Mouse (Mus musculus) heart, adult 8-10 months (tissue): Measurements from ENCODE around the gene Zbtb5. TPM values are rescaled to one million over a fixed set of nuclear protein-coding genes. Genes with fewer than 3 reads are reported as not detected.
A peak's percentile ranks its signal among the peaks of the same experiment; 100 is the strongest.
"Not testable (repeated sequence)": the region's sequence is repeated elsewhere in the genome, so short reads cannot be mapped to it uniquely, and the experiment has no call there.

ENCODE experiments used
- DNase-seq: peaks from one replicate; pipeline ENCODE4 v3.0.0; 2022; ENCODE audit warnings: low spot score
- total RNA-seq, 4 experiments: library from RNA; stranded (reverse); gene quantifications; 2 replicates each; pipeline ENCODE4 v1.2.4; 2022

Gene Zbtb5
- total RNA-seq, 4 experiments from 2014 or later, result 3.8 to 5.2 (median 4.6) TPM

DNA sequence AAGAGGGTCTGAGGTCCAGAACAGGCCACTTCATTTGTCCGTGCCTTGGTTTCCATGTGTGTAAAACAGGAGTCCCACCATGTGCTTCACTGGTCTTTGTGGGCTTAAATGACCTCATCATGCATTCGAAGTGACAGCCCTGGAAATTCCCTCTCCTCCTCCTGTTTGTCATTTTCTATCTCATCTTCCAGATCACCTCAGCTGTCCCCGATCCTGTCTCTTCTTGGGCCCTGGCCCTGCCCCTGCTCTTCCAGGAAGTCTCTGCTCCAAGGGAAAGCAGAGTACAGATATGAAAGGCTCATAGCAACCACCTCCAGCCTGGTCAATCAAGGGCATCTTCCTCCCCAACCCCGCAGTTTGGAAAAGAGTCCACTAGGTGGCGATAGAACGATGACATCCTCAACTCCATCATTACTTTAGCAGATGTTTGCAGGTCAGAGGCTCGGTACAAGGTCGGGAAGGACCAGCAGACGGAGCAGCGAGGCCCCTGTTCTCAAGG lies 41.6 kb downstream of the Zbtb5 start:
- DNase-seq, result peak; percentile 46

DNA sequence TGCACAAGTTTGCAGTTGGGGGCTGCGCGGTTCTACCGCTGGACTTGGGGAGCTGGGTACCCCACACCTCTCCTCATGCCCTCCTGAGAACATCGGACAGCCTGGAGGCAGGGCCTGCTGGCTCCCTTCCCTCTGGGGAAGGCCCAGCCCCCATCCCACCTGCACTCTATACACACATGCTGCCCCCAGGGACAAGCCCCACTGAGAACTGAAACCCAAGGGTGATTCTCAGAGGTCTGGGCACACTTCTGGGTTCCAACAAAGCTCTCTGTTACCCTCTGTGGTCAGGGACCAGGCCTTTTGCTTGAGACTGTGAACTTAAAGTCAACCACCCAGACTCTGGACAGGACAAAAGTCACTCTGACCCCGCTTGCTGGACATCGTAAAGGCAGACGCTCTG lies 42.2 kb downstream of the Zbtb5 start:
- no peak for DNase-seq

DNA sequence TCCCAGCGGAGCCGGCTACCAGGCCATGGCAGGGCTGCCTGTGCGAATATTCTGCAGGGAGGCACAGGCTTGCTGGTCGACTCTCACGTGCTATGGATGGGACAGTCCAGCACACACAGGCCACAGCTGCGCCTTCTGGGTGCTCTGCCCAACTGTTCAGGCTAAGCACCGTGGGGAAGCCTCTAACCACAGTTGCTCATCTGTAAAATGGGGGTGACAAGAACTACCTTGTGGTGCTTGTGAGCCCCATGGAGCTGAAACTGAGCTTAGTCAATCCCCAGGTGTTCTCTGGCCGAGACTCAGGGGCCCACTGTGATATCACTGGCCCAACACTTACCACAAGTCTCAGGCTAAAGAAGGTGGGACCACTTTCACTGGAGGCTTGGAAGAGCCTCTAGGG lies 44.8 kb downstream of the Zbtb5 start:
- no peak for DNase-seq

DNA sequence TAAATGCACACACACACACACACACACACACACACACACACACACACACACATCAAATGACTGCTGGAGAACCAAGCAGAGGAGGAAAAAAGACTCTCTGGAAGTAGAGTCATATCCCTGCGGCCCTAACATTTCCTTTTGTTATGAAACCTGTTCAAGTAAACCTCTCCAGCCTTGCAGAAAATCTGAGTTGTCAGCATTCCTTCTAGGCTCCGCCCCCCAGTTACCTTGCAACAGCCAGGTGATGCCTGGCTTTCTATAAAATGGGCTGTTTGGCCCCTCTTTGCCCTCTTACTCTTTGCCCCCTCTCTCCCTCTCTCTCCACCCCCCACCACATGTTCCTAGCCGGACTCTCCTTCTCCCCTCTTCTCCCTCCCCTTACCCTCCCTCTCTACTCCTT lies 46.5 kb downstream of the Zbtb5 start:
- no peak for DNase-seq

DNA sequence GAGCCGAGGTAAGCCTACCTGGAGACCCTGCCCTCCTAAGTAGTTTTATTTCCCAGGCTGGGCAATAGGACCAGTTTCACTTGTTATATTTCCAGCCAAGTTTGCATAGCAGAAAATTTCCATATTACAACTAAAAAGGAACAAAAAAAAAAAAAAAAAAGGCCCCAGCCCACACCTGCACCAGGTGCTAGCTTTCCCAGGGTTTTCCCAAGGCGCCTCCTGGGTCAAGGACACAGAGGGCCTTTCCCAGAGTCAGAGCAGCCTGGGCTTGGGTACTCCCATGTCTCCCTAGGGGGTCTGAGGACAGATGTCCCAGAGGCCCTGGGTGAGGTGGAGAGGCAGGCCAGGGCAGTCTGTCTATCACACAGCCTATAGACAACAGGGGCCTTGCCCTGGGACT lies 47.0 kb downstream of the Zbtb5 start:
- no peak for DNase-seq

DNA sequence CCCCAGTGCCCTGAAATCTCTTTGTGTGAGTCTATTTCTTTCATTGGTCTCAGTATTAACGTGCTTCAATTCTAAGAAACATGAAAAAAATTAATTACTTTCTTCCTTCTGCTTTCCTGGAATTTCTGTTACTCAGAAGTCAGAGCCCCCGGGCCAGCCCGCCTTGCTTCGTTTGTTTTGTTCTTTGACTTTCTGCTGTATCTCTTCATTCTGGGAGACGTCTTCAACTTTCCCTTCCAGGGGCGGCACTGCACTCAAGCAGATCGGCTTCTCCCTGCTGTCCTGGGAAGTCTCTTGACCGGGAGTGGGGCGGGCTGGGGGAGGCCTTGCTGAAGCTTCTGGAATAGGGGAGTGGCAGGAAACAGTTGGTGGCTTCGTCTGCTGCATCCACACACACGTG lies 49.1 kb downstream of the Zbtb5 start:
- no peak for DNase-seq

DNA sequence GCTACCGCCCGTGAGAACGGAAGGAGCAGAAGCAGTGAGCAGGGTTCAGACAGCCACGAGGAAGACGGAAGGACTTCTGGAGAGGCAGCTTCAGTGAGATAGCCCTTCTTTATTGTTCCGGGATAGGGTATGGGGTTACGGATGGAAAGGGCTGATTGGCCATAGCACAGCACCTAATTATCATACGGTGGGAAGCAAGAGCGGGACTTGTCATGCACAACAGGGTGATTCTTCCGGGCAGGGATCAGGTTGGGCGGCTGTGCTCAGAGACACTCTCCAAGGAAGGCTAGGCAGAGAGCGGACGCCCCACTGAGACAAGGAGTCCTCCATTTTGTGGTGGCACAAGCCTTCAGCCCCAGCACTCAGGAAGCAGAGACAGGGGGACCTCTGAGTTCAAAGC lies 53.0 kb downstream of the Zbtb5 start:
- DNase-seq, result no peak

DNA sequence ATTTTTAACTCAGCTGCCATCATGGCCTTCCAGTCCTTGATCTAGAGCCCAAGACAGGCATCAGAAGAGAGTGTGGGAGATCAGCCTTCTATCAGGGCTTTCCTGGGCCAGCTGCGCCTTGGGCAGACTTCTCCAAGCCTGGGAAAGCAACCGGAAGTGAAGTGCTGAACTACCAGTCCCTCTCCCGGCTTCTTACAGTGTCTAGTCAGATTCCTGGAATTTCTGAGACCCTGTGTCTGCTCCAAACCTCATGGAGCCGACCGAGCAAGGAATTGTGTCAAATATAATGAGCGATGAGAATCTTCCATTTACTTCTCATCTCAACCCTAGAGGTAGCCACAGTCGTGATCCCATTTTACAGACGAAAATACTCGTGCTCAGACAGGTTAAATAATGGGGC lies 53.4 kb downstream of the Zbtb5 start:
- DNase-seq, result no peak

DNA sequence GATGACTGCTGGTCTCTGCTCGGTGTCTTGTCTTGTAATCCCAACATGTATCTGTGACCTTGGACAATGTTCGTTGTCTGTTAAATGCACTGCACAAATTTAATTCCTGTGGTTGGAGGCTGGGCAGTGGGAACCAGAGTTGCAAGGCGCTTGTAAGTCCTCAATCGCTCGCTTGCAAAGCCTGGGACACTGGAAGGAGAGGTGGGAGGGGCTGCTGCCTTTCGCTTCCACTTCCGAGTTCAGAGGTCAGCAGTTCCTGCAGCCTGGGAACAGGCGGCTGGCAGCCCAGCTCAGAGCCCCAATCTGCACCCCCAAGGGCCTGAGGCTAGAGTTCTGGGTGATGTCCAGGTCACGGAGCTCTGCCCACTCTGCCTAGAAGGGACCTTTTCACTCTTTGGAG lies 59.2 kb downstream of the Zbtb5 start:
- DNase-seq, result no peak

DNA sequence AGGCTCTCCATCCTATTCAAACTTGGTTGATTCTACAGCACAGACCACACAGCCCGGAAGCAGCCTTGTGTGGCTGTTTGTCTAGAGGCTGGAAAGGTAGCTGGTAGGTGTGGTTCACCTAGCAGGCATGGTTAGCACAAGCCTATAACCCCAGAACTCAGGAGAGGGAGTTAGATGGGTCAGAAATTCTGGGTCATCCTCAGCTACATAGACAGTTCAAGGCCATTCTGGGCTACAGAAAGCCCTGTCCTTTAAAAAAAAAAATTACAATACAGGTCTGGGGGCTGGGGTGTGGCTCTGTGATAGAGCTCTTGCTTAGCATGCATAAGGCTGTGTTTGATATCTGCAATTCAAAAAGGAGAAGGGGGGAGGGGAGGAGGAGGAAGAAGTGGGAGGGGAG lies 63.9 kb downstream of the Zbtb5 start:
- no peak for DNase-seq

DNA sequence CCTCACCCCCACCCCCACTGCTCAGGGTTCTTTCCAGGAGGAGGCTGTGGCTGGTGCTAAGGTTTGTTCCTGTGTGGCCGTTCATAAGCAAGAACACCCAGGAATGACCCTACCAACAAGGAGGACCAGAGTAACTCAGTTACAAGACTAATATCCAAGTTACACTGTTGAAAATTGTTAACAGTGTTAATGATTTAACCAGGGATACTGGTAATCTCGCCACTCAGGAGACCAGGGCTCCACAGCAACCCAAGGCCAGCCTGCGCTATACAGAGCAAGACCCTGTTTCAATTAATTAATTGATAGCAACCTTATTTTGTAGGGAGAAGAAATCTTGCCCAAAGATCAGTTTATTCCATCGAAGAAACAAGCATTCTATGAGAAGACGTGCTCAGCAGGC lies 64.7 kb downstream of the Zbtb5 start:
- DNase-seq, result no peak

DNA sequence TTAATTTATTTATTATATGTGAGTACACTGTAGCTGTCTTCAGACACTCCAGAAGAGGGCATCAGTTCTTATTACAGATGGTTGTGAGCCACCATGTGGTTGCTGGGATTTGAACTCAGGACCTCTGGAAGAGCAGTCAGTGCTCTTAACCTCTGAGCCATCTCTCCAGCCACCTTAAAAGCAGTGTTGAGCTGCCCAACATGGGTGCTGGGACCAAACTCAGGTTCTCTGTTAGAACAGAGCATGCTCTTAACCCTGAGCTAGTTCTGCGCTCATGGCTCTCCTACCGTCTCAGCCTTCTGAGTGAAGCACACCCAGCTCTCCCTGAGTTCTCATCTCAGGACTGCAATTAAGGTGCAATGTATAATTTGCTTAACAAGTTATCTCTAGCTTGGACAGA lies 66.1 kb downstream of the Zbtb5 start:
- not testable (repeated sequence) for DNase-seq

DNA sequence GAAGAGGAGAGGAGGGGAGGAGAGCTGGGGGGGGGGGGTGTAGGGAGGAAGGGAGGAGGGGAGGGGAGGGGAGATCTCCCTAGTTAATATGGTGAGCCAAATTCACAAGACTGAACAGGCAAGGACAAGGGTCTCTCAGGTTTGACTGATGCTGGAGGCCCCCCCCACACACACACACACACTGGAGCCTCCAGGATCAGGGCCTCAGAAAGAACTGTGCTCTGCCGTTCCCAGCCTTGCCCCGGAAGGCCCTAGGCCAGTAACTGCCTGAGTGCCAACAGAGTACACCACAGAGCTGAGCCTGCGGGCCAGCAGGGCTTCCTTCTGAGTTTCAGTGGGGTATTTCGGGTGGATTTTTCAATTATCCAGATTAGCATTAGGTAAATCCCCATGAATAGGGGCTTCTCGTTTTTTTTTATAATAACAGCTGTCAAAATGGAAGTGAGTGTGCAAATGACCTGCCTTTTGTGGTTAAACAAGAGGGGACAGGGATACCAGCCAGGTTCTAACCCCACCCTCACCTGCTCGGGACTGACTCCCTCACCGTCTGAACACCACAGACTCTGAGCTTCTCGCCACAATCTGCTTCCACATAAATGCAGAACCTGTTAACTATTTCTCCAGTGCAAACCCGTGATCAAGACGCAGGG lies 67.7 kb downstream of the Zbtb5 start:
- DNase-seq, result no peak

DNA sequence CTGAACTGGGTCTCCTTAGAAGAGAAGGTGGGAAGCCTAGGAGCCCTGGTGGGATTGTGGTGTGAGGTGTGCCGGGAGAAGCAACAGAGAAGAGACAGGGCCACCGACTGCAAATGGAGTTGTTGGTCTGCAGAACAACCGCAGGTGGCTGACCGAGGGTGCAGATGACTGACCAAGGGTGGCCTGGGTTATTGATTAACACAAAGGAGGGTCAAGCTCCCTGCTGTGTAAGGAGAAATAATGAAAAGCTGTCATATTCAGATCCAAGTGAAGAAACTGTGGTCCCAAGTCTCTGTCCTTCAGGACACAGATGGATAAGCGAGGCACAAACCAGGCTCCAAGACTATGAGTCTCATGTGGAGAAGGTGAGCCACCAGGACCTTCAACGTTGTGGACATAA lies 68.7 kb downstream of the Zbtb5 start:
- no peak for DNase-seq

DNA sequence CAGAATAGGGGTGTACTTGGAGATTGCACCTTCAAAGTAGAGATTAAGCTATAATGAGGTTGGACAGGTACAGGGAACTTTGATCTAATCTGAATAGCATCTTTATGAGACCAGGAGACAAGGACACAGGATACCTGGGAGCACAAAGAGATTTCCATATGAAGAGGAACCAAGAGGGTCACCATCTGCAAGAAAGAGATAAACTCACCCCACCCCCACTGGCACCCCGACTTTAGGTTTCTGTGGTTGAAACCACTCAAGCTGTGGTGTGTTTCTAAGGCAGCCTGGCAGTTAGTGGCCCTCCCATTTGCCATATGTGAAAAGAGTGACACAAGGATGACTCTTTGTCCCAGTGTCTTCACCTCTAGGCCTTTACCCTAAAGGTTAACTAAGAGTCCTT lies 70.0 kb downstream of the Zbtb5 start:
- DNase-seq, result no peak

Other genes with a start within 250 kb of the Zbtb5 start
- gene Grhpr, start 31.0 kb downstream of the Zbtb5 start, total RNA-seq, result 10 to 100 TPM; 34.0 to 54.1 (median 44.9) TPM
- gene Polr1e, start 6.2 kb upstream of the Zbtb5 start, total RNA-seq, result 10 to 100 TPM; 17.5 to 23.3 (median 20.6) TPM
- gene Fbxo10, start 72.2 kb upstream of the Zbtb5 start, total RNA-seq, result 10 to 100 TPM in 3 of 4 experiments, 1 to 10 TPM in 1; 8.2 to 11.5 (median 10.7) TPM
- gene Tomm5, start 95.7 kb upstream of the Zbtb5 start, total RNA-seq, result 100 to 1,000 TPM; 234 to 269 (median 250) TPM
- gene Frmpd1, start 172.5 kb upstream of the Zbtb5 start, total RNA-seq, result under 1 TPM; 0.27 to 0.72 (median 0.51) TPM